Mouse (Mus musculus): Measurements from ENCODE around the gene H2al1a. TPM values are rescaled to one million over a fixed set of nuclear protein-coding genes. Genes with fewer than 3 reads are reported as not detected.

H2al1a gene
- polyA plus RNA-seq, 1 experiment, result not detected

DNA sequence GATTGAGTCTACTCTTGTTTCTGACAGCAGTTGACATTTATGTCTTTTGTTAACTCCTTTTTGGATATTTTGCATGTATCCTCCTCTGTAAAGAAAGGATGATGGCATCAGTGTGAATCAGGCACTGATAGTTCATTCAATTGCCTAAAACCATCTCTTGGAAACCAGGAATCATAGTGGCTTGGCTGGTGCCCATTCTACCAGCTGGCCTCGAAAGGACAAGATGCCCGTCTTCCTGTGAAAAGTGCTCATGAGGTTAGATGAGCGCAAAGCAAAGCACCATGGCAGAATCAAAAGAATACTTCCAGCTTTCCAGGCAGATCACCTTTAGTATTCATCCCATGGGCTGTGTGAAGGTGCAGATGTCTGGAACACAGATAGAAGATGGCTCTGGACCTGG lies 47.7 kb downstream of the H2al1a start:
- TF ChIP-seq POLR2A (IDR thresholded peaks at IDR 0.05; ENCODE audit: control insufficient read depth, extremely low read depth, insufficient read depth, low read length, poor library complexity) (no peak), CTCF (IDR thresholded peaks at IDR 0.05; ENCODE audit: borderline replicate concordance, control insufficient read depth, extremely low read depth, insufficient read depth, low read length, poor library complexity) (no peak)
- Histone ChIP-seq H3K27me3 (ENCODE audit: control insufficient read depth, insufficient read depth, low read length) (no peaks in the 10 kb centered on the region), H3K27ac (ENCODE audit: control insufficient read depth, insufficient read depth, low read length) (no peak overlapping the region), H3K36me3 (ENCODE audit: control insufficient read depth, insufficient read depth, low read length) (no peaks in the 10 kb centered on the region), H3K4me1 (replicated peaks; ENCODE audit: control insufficient read depth, insufficient read depth, low read length) (no peaks in the 10 kb centered on the region), H3K4me3 (ENCODE audit: control insufficient read depth, insufficient read depth, low read length) (no peak overlapping the region)
- no peak for DNase-seq
- WGBS, result 96% methylated on average over 3 of the region's 3 CpGs

Other genes starting within 250 kb of the H2al1a start
- gene H2al1b, start 3.2 kb downstream of the H2al1a start, polyA plus RNA-seq (2012; rRNA removed), result not detected in 2 replicates
- gene H2al1c, start 6.4 kb downstream of the H2al1a start, polyA plus RNA-seq (2012; rRNA removed), result not detected in 2 replicates
- gene H2al1d, start 9.6 kb downstream of the H2al1a start, polyA plus RNA-seq (2012; rRNA removed), result not detected in 2 replicates
- gene H2al1e, start 12.7 kb downstream of the H2al1a start, polyA plus RNA-seq (2012; rRNA removed), result not detected in 2 replicates
- not detected in 2 replicates for gene H2al1f, start 15.9 kb downstream of the H2al1a start, polyA plus RNA-seq (2012; rRNA removed)
- gene H2al1g, start 19.0 kb downstream of the H2al1a start, polyA plus RNA-seq (2012; rRNA removed), result not detected in 2 replicates
- not detected in 2 replicates for gene H2al1h, start 22.2 kb downstream of the H2al1a start, polyA plus RNA-seq (2012; rRNA removed)
- not detected in 2 replicates for gene H2al1i, start 25.4 kb downstream of the H2al1a start, polyA plus RNA-seq (2012; rRNA removed)
- not detected in 2 replicates for gene H2al1j, start 28.6 kb downstream of the H2al1a start, polyA plus RNA-seq (2012; rRNA removed)

Data from thymus, adult 2 months (tissue).